Mouse (Mus musculus) CH12.LX (cell line): ENCODE data around the gene Lamtor4. TPM values are rescaled to one million over a fixed set of nuclear protein-coding genes. Genes with fewer than 3 reads are reported as not detected.

Source experiments
- DNase-seq: peaks from one replicate; pipeline ENCODE4 v3.0.0-alpha.2; 2013; ENCODE audit errors: extremely low read depth
- H3K27ac ChIP-seq: 2 replicates; pipeline ENCODE4 v1.5.1; 2012; ENCODE audit warnings: low read depth, mild to moderate bottlenecking, control low read depth, moderate library complexity; ENCODE audit not compliant: insufficient read depth
- H3K27me3 ChIP-seq: replicated peaks from 2 replicates; pipeline ENCODE3; 2012; ENCODE audit warnings: inconsistent platforms
- H3K36me3 ChIP-seq, 2 experiments: replicated peaks in 1 of 2; 2 replicates each; pipeline versions ENCODE3 to v1.6.1; 2012; ENCODE audit warnings: inconsistent platforms in 1 of 2, low read length in 1 of 2, mild to moderate bottlenecking in 1 of 2, mixed read lengths in 1 of 2, moderate library complexity in 1 of 2; ENCODE audit not compliant: control insufficient read depth in 1 of 2, insufficient read depth in 1 of 2
- H3K4me1 ChIP-seq, 2 experiments: 2 replicates each; pipeline ENCODE4 v1.6.1; 2012; ENCODE audit warnings: inconsistent platforms in 1 of 2, moderate library complexity in 1 of 2; ENCODE audit not compliant: insufficient read depth in 2 of 2, control insufficient read depth in 1 of 2
- H3K4me2 ChIP-seq: 2 replicates; pipeline ENCODE4 v1.6.1; 2012; ENCODE audit warnings: low read depth, mild to moderate bottlenecking, control low read depth; ENCODE audit not compliant: poor library complexity, insufficient read depth, severe bottlenecking
- H3K4me3 ChIP-seq, 3 experiments: fragments of 150-350 bp in 1 of 3; sonication (generic) in 1 of 3; replicated peaks in 1 of 3; 2 replicates each; pipeline versions ENCODE3 to v1.5.1; 2011 to 2012; ENCODE audit warnings: low read depth in 2 of 3, low read length in 2 of 3, mild to moderate bottlenecking in 2 of 3, moderate library complexity in 2 of 3, control low read depth in 1 of 3, improper control_type of control experiment in 1 of 3, inconsistent platforms in 1 of 3, mixed read lengths in 1 of 3; ENCODE audit not compliant: poor library complexity in 1 of 3
- H3K79me2 ChIP-seq: replicated peaks from 2 replicates; pipeline ENCODE4 v1.6.1; 2012; ENCODE audit warnings: mild to moderate bottlenecking, moderate library complexity; ENCODE audit not compliant: control insufficient read depth, poor library complexity, insufficient read depth, severe bottlenecking; ENCODE audit errors: extremely low read depth
- H3K9ac ChIP-seq: 2 replicates; pipeline ENCODE4 v1.6.1; 2012; ENCODE audit warnings: low read depth, mild to moderate bottlenecking, control low read depth, moderate library complexity; ENCODE audit not compliant: insufficient read depth
- H3K9me3 ChIP-seq: replicated peaks from 2 replicates; pipeline ENCODE3; 2012; ENCODE audit warnings: low read length, inconsistent platforms, mixed read lengths
- BHLHE40 ChIP-seq: IDR thresholded peaks from 2 replicates; pipeline ENCODE4 v1.6.1; 2011; ENCODE audit warnings: mild to moderate bottlenecking, low read depth, low read length, improper control_type of control experiment
- CHD2 ChIP-seq: IDR thresholded peaks from 2 replicates; pipeline ENCODE4 v1.6.1; 2011; ENCODE audit warnings: low read length, improper control_type of control experiment
- CTCF ChIP-seq, 2 experiments: IDR thresholded peaks in 1 of 2; conservative IDR thresholded peaks in 1 of 2; 2 replicates each; pipeline ENCODE4 v1.5.1; 2011 to 2012; ENCODE audit warnings: low read depth in 2 of 2, low read length in 2 of 2, improper control_type of control experiment in 1 of 2, inconsistent platforms in 1 of 2, mild to moderate bottlenecking in 1 of 2, moderate library complexity in 1 of 2
- HCFC1 ChIP-seq: IDR thresholded peaks from 2 replicates; pipeline ENCODE4 v1.6.1; 2012; ENCODE audit warnings: low read depth, mild to moderate bottlenecking, inconsistent platforms, low read length, improper control_type of control experiment
- IRF4 ChIP-seq: IDR thresholded peaks from 2 replicates; pipeline ENCODE4 v1.6.1; 2014; ENCODE audit warnings: low read depth, mild to moderate bottlenecking, inconsistent platforms, low read length, improper control_type of control experiment
- JUN ChIP-seq: IDR thresholded peaks from 2 replicates; pipeline ENCODE4 v1.6.1; 2011; ENCODE audit warnings: low read depth, mild to moderate bottlenecking, low read length, improper control_type of control experiment, moderate library complexity; ENCODE audit not compliant: insufficient read depth
- MAX ChIP-seq: IDR thresholded peaks from 2 replicates; pipeline ENCODE4 v1.6.1; 2011; ENCODE audit warnings: low read length, improper control_type of control experiment
- MEF2A ChIP-seq: IDR thresholded peaks from 2 replicates; pipeline ENCODE4 v1.6.1; 2014; ENCODE audit warnings: low read depth, mild to moderate bottlenecking, inconsistent platforms, low read length, improper control_type of control experiment, borderline replicate concordance
- MYC ChIP-seq: IDR thresholded peaks from 2 replicates; pipeline ENCODE4 v1.6.1; 2011; ENCODE audit warnings: low read depth, mild to moderate bottlenecking, improper control_type of control experiment, low read length
- NRF1 ChIP-seq: IDR thresholded peaks from 2 replicates; pipeline ENCODE4 v1.6.1; 2014; ENCODE audit warnings: low read depth, mild to moderate bottlenecking, inconsistent platforms, low read length, improper control_type of control experiment, moderate library complexity
- PAX5 ChIP-seq: IDR thresholded peaks from 2 replicates; pipeline ENCODE4 v1.6.1; 2012; ENCODE audit warnings: low read length, inconsistent platforms, mixed read lengths
- POLR2A ChIP-seq: IDR thresholded peaks from 2 replicates; pipeline ENCODE4 v1.6.1; 2011; ENCODE audit warnings: low read depth, mild to moderate bottlenecking, improper control_type of control experiment, low read length
- POLR2AphosphoS2 ChIP-seq: IDR thresholded peaks from 2 replicates; pipeline ENCODE4 v1.6.1; 2011; ENCODE audit warnings: low read depth, low read length, improper control_type of control experiment
- RAD21 ChIP-seq: IDR thresholded peaks from 2 replicates; pipeline ENCODE4 v1.6.1; 2011; ENCODE audit warnings: low read depth, mild to moderate bottlenecking, low read length, improper control_type of control experiment, moderate library complexity
- SMC3 ChIP-seq: IDR thresholded peaks from 2 replicates; pipeline ENCODE4 v1.6.1; 2011; ENCODE audit warnings: low read depth, low read length, improper control_type of control experiment
- TBP ChIP-seq: conservative IDR thresholded peaks from 2 replicates; pipeline ENCODE4 v1.6.1; 2011; ENCODE audit warnings: low read depth, low read length, improper control_type of control experiment
- USF1 ChIP-seq: IDR thresholded peaks from 2 replicates; pipeline ENCODE4 v1.6.1; 2014; ENCODE audit warnings: low read depth, mild to moderate bottlenecking, inconsistent platforms, low read length, improper control_type of control experiment
- USF2 ChIP-seq: conservative IDR thresholded peaks from 2 replicates; pipeline ENCODE4 v1.6.1; 2011; ENCODE audit warnings: low read depth, low read length, improper control_type of control experiment
- ZC3H11A ChIP-seq: IDR thresholded peaks from 2 replicates; pipeline ENCODE4 v1.6.1; 2012; ENCODE audit warnings: low read depth, mild to moderate bottlenecking, inconsistent platforms, low read length, improper control_type of control experiment
- dilution Hi-C: fragments of 300-500 bp; cut with MboI; formaldehyde crosslinking; loops from 2 replicates; pipeline ENCODE4 v1.14.3; 2020; ENCODE audit warnings: low sequenced_read_pairs; ENCODE audit not compliant: extremely low pct_unique_long_range_greater_than_20kb, extremely low pct_ligation_motif_present
- in situ Hi-C: fragments of 300-500 bp; cut with MboI; formaldehyde crosslinking; loops from 3 replicates; pipeline ENCODE4 v1.14.3; 2019; ENCODE audit warnings: low sequenced_read_pairs, low pct_ligation_motif_present, low pct_unique_long_range_greater_than_20kb, mixed read lengths
- polyA plus RNA-seq: library from polyadenylated mRNA; unstranded; fragments of >175 nt; gene quantifications from 2 replicates; pipeline ENCODE4 v1.2.1, GENCODE M21; 2012; ENCODE audit warnings: low read depth; ENCODE audit not compliant: insufficient read length
- total RNA-seq, 2 experiments: library from RNA; depleted of rRNA; stranded (reverse); fragments of 300-350 nt in 1 of 2; fragments of >200 nt in 1 of 2; gene quantifications; 2 replicates each; pipeline ENCODE4 v1.2.3; 2012 to 2014

The Lamtor4 gene
- total and polyA plus RNA-seq, 3 experiments: 24.5 to 44.0 (median 40.1) TPM

DNA sequence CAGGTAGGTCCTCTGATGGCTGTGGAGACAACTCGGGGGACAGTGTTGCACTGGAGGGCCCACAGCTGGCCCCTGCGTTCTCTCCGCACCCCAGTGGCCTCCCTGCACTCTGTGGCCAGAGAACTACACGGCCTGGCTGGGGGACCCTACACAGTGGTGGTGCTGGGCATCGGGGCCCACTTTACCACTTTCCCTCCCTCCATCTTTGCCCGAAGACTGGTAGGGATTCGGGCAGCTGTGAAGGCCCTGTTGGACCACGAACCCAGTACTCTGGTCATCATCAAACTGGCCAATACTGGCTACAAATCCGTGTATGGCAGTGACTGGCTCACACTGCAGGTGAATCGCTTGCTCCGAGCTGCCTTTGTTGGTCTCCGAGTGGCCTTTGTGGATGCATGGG is 4.1 kb upstream of the Lamtor4 start (continued):
- TF ChIP-seq USF1: no peak

DNA sequence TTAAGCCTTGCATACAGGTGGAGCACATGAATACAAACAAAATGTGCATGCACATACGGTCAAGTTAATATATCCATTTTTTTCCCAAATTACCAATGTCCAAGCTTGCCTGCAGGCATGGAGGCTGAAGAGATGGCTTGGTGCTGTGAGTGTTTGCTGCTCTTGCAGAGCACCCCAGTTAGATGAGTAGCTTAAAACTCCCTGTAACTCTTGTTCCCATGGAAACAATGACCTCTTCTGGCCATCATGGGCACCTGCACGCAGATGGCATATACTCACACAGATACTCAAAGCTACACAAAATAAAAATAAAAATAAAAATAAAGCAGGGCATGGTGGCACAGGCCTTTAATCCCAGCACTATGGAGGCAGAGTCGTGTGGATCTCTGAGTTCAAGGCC is 2.2 kb upstream of the Lamtor4 start:
- Histone ChIP-seq H3K9ac (no peak overlapping the region), H3K4me3 (no peak overlapping the region), H3K9me3 (peaks cover 2% of the 10 kb centered on the region), H3K4me2 (no peak overlapping the region), H3K27ac (no peak overlapping the region), H3K79me2 (no peaks in the 10 kb centered on the region), H3K36me3 (peaks cover 0 to 11% of the 10 kb centered on the region in 2 experiments), H3K4me1 (peaks cover 7 to 28% of the 10 kb centered on the region in 2 experiments; a peak in 3 of 4 replicates), H3K27me3 (no peaks in the 10 kb centered on the region)
- DNase-seq: no peak
- in situ Hi-C loops (no loop called here), dilution Hi-C loops (no loop called here)
- TF ChIP-seq PAX5 (no peak), CTCF (conservative IDR thresholded peaks at IDR 0.05 in 1 of 2, IDR thresholded peaks at IDR 0.05 in 1 of 2; ENCODE audit: low read depth in 2 of 2, low read length in 2 of 2) (0 out of 4 replicates have a peak, but pooled peaks of 1 of the 2 experiments have one; percentile 5)
- TF ChIP-seq, all 38 proteins: peak for 1

GRCm38 (mm10) chr5:138256094-138256467 is 799 bp downstream of the Lamtor4 start:
- Histone ChIP-seq H3K27ac (peak overlapping the region; percentile 12; the same call in 1 of the 2 replicates), H3K9me3 (peaks cover 2% of the 10 kb centered on the region), H3K79me2 (no peaks in the 10 kb centered on the region), H3K4me2 (peak overlapping the region; percentile 84), H3K4me3 (peak overlapping the region; percentile 64 to 88 (median 81)), H3K9ac (peak overlapping the region; percentile 61), H3K4me1 (peaks cover 7 to 45% of the 10 kb centered on the region in 2 experiments; a peak in 3 of 4 replicates), H3K36me3 (peaks cover 29 to 41% of the 10 kb centered on the region in 2 experiments), H3K27me3 (no peaks in the 10 kb centered on the region)
- in situ Hi-C loops (no loop called here), dilution Hi-C loops (no loop called here)
- DNase-seq: no peak
- TF ChIP-seq MEF2A (no peak), JUN (no peak), HCFC1 (no peak), RAD21 (no peak), USF1 (no peak), PAX5 (no peak), MYC (no peak), POLR2A (no peak), IRF4 (no peak), NRF1 (no peak), POLR2AphosphoS2 (no peak), BHLHE40 (no peak), USF2 (no peak), MAX (no peak), SMC3 (no peak), CHD2 (no peak), ZC3H11A (no peak), TBP (no peak)
